Comparison of ENCODE assay signal across 10 mouse cellular contexts in genomic region chr5:140736166-140736565, GRCm38 (mm10). TPM values are rescaled to one million over a fixed set of nuclear protein-coding genes. Genes with fewer than 3 reads are reported as not detected.
DNase-seq lines count a peak whose midpoint lies in the region; ATAC-seq and TF ChIP-seq lines count a peak whose summit lies in the region.
"Had no signal": no experiment of that assay in that cellular context is flagged by ENCODE, and none has a peak within 500 bp of the region (broad histone marks: within the 10 kb centered on the region; RNA-seq: fewer than 3 reads in every experiment).

No protein-coding gene starts in this region.

- no peak for DNase-seq in heart, postnatal 4 days
- DNase-seq in stomach, postnatal 0 days (ENCODE audit: low spot score) = no peak
- no peak for DNase-seq in limb, embryonic 10.5 days (ENCODE audit: low spot score)
- peak; percentile 41 for DNase-seq in thymus, postnatal 25 days
- DNase-seq in ovary, postnatal 14 days (ENCODE audit: low spot score) = no peak
- DNase-seq in ovary, postnatal 10 days (ENCODE audit: low spot score) = no peak
- DNase-seq: cerebellum, adult 2 months; right cerebral cortex, postnatal 14 days had no signal

- 16% methylated on average over 11 of the region's 13 CpGs for WGBS in heart, embryonic 14.5 days
- WGBS in stomach, embryonic 14.5 days = 16% methylated on average over 12 of the region's 13 CpGs
- WGBS in stomach, postnatal 0 days = 23% methylated on average over 10 of the region's 13 CpGs
- 21% methylated on average over 10 of the region's 13 CpGs for WGBS in limb, embryonic 10.5 days

- peaks cover 21% of the 10 kb centered on the region for H3K27me3 ChIP-seq in heart, embryonic 14.5 days (ENCODE audit: control insufficient read depth, insufficient read depth, low read length)
- peaks cover 6% of the 10 kb centered on the region; the same call in 1 of the 2 replicates for H3K27me3 ChIP-seq in stomach, embryonic 14.5 days (ENCODE audit: control insufficient read depth, insufficient read depth, low read length)
- no peaks in the 10 kb centered on the region for H3K27me3 ChIP-seq in stomach, postnatal 0 days (ENCODE audit: control insufficient read depth, insufficient read depth, low read length)
- H3K27me3 ChIP-seq in limb, embryonic 10.5 days (ENCODE audit: low read depth, poor library complexity, severe bottlenecking) = peaks cover 48% of the 10 kb centered on the region

- TF ChIP-seq EP300 in stomach, postnatal 0 days (optimal IDR thresholded peaks at IDR 0.05) = no peak

- no peaks in the 10 kb centered on the region for H3K36me3 ChIP-seq in heart, embryonic 14.5 days (ENCODE audit: control insufficient read depth, insufficient read depth, low read length)
- no peaks in the 10 kb centered on the region for H3K36me3 ChIP-seq in stomach, embryonic 14.5 days (ENCODE audit: control insufficient read depth, insufficient read depth, low read length)
- H3K36me3 ChIP-seq in stomach, postnatal 0 days (ENCODE audit: control insufficient read depth, insufficient read depth, low read length) = no peaks in the 10 kb centered on the region
- no peaks in the 10 kb centered on the region for H3K36me3 ChIP-seq in limb, embryonic 10.5 days

- no peak for TF ChIP-seq CTCF in stomach, postnatal 0 days (IDR thresholded peaks at IDR 0.05; ENCODE audit: low read depth)

- H3K27ac ChIP-seq in heart, embryonic 14.5 days (replicated peaks in 1 of 2; ENCODE audit: control insufficient read depth in 1 of 2, insufficient read depth in 1 of 2, low read depth in 2 of 2, low read length in 2 of 2) = no peak overlapping the region
- H3K27ac ChIP-seq in stomach, embryonic 14.5 days (ENCODE audit: low read length) = no peak overlapping the region
- H3K27ac ChIP-seq in stomach, postnatal 0 days (replicated peaks) = no peak overlapping the region
- no peak overlapping the region for H3K27ac ChIP-seq in limb, embryonic 10.5 days

- peaks cover 7 to 10% of the 10 kb centered on the region in 2 experiments; a peak in 3 of 4 replicates for H3K4me1 ChIP-seq in heart, embryonic 14.5 days (ENCODE audit: control insufficient read depth in 2 of 2, insufficient read depth in 2 of 2, low read length in 2 of 2)
- peaks cover 4% of the 10 kb centered on the region; the same call in 1 of the 2 replicates for H3K4me1 ChIP-seq in stomach, embryonic 14.5 days (ENCODE audit: control insufficient read depth, insufficient read depth, low read length)
- no peaks in the 10 kb centered on the region for H3K4me1 ChIP-seq in stomach, postnatal 0 days (replicated peaks; ENCODE audit: control insufficient read depth, insufficient read depth)
- peaks cover 21% of the 10 kb centered on the region for H3K4me1 ChIP-seq in limb, embryonic 10.5 days

- H3K9ac ChIP-seq in heart, embryonic 14.5 days (ENCODE audit: low read length) = no peak overlapping the region
- no peak overlapping the region for H3K9ac ChIP-seq in stomach, embryonic 14.5 days (replicated peaks; ENCODE audit: low read depth, low read length)
- H3K9ac ChIP-seq in stomach, postnatal 0 days (ENCODE audit: low read length) = no peak overlapping the region

- H3K4me3 ChIP-seq in heart, embryonic 14.5 days (ENCODE audit: control insufficient read depth in 1 of 2, insufficient read depth in 1 of 2, low read depth in 1 of 2, low read length in 2 of 2) = no peak overlapping the region
- 0 out of 2 replicates have a peak overlapping the region, but pooled peaks have one; percentile 29 for H3K4me3 ChIP-seq in stomach, embryonic 14.5 days (ENCODE audit: low read depth, low read length)
- no peak overlapping the region for H3K4me3 ChIP-seq in stomach, postnatal 0 days (ENCODE audit: low read depth, low read length)
- H3K4me3 ChIP-seq in limb, embryonic 10.5 days = peak overlapping the region; percentile 48

- H3K9me3 ChIP-seq in heart, embryonic 14.5 days (ENCODE audit: control insufficient read depth, low read length) = no peaks in the 10 kb centered on the region
- H3K9me3 ChIP-seq in stomach, embryonic 14.5 days (ENCODE audit: control insufficient read depth, low read depth, low read length) = no peaks in the 10 kb centered on the region
- no peaks in the 10 kb centered on the region for H3K9me3 ChIP-seq in stomach, postnatal 0 days (ENCODE audit: control insufficient read depth, low read length)
- H3K9me3 ChIP-seq in limb, embryonic 10.5 days (replicated peaks) = peaks cover 6% of the 10 kb centered on the region; the same call in 1 of the 2 replicates

- peak overlapping the region; percentile 65 for H3K4me2 ChIP-seq in heart, embryonic 14.5 days (ENCODE audit: low read length)
- peak overlapping the region; percentile 55; the same call in 1 of the 2 replicates for H3K4me2 ChIP-seq in stomach, embryonic 14.5 days (replicated peaks; ENCODE audit: low read depth, low read length)
- H3K4me2 ChIP-seq in stomach, postnatal 0 days (replicated peaks; ENCODE audit: low read depth) = no peak overlapping the region

- ATAC-seq in heart, embryonic 14.5 days (ENCODE audit: insufficient number of reproducible peaks, insufficient read depth, low FRiP score, low read depth) = no peak
- ATAC-seq in stomach, embryonic 14.5 days (ENCODE audit: insufficient number of reproducible peaks, insufficient read depth, low FRiP score, low read depth) = no peak
- no peak for ATAC-seq in stomach, postnatal 0 days (ENCODE audit: low FRiP score, low TSS enrichment)

RNA-seq across cellular contexts. Expression of gene Amz1, which starts 12.2 kb away (rescaled TPM):
- 1.0 and 1.2 TPM in 2 replicates for polyA plus RNA-seq in heart, embryonic 14.5 days (2014; fragmentation: Nextera tagmentation; extraction: Ambion mirVana)
- 1 to 10 TPM in 1 of 2 experiments, under 1 TPM in 1; 0.93 to 1.5 TPM for total RNA-seq in heart, postnatal 4 days (2021)
- 1.1 and 1.2 TPM in 2 replicates for polyA plus RNA-seq in stomach, embryonic 14.5 days (2014; fragmentation: Nextera tagmentation; extraction: Ambion mirVana)
- 0.65 and 0.67 TPM in 2 replicates for polyA plus RNA-seq in stomach, postnatal 0 days (2015; fragmentation: Nextera tagmentation; extraction: Ambion mirVana)
- 0.88 and 1.1 TPM in 2 replicates for polyA plus RNA-seq in limb, embryonic 10.5 days (2016; fragmentation: Nextera tagmentation; extraction: Ambion mirVana)

RNA-seq across cellular contexts. Expression of gene Brat1, which starts 31.4 kb away (rescaled TPM):
- polyA plus RNA-seq in heart, embryonic 14.5 days (2014; fragmentation: Nextera tagmentation; extraction: Ambion mirVana) = 8.9 and 9.4 TPM in 2 replicates
- 1 to 10 TPM; 8.3 to 9.0 TPM for total RNA-seq in heart, postnatal 4 days (2021)
- polyA plus RNA-seq in stomach, embryonic 14.5 days (2014; fragmentation: Nextera tagmentation; extraction: Ambion mirVana) = 12.5 and 14.8 TPM in 2 replicates
- polyA plus RNA-seq in stomach, postnatal 0 days (2015; fragmentation: Nextera tagmentation; extraction: Ambion mirVana) = 8.2 and 8.5 TPM in 2 replicates
- polyA plus RNA-seq in limb, embryonic 10.5 days (2016; fragmentation: Nextera tagmentation; extraction: Ambion mirVana) = 21.8 and 22.2 TPM in 2 replicates

RNA-seq across cellular contexts. Expression of gene Iqce, which starts 34.0 kb away (rescaled TPM):
- 7.7 and 8.0 TPM in 2 replicates for polyA plus RNA-seq in heart, embryonic 14.5 days (2014; fragmentation: Nextera tagmentation; extraction: Ambion mirVana)
- 10 to 100 TPM; 11.3 to 12.8 TPM for total RNA-seq in heart, postnatal 4 days (2021)
- 24.7 and 28.1 TPM in 2 replicates for polyA plus RNA-seq in stomach, embryonic 14.5 days (2014; fragmentation: Nextera tagmentation; extraction: Ambion mirVana)
- polyA plus RNA-seq in stomach, postnatal 0 days (2015; fragmentation: Nextera tagmentation; extraction: Ambion mirVana) = 5.6 and 6.0 TPM in 2 replicates
- polyA plus RNA-seq in limb, embryonic 10.5 days (2016; fragmentation: Nextera tagmentation; extraction: Ambion mirVana) = 24.2 and 24.9 TPM in 2 replicates

Comparison
In these comparisons a context has a peak if more than half of its experiments do, and no peak if none do; other contexts are left out.
1. H3K4me3 ChIP-seq: peak in stomach, embryonic 14.5 days (single experiment) and limb, embryonic 10.5 days (single experiment); none in heart, embryonic 14.5 days (0 of 2) and stomach, postnatal 0 days (single experiment).